Mouse (Mus musculus): ENCODE data around the gene Phf24. TPM values are rescaled to one million over a fixed set of nuclear protein-coding genes. Genes with fewer than 3 reads are reported as not detected.
"Not testable (repeated sequence)": the region's sequence is repeated elsewhere in the genome, so short reads cannot be mapped to it uniquely, and the experiment has no call there.

The Phf24 gene
- polyA plus RNA-seq, 1 experiment from 2014 or later: 3.1 TPM

DNA sequence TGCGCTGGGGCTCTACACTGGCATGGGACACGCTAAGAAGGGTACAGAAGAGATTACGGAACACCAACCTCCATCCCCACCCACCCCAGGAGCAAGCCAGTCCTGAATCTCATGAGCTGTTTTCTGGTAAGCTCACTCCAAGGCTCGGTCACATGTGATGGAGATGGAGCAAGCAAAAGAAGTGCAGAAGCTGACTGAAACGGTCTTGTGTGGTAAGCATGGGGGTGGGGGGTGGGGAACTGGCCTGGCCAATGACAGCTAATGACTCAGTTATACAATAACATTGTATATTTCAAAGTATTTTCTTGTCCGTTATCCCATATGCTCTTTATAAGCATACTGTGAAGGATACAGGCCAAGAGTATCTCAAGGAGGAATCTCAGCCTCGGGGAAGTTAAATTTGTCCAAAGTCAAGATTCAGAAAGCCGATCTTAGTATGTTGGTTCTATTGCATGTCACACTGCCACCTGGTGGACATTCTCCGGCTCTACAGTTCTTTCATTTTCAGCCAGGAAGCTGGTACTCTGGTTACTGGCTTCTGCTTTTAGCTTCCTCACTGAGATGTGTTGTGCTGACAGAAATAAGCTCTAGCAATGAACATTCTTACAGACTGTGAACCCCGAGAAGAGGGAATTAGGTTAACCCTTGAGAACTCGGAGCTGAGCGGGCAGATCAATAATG, 48.7 kb downstream of the Phf24 start:
- no peak for ATAC-seq (ENCODE audit: insufficient number of reproducible peaks, insufficient read depth, low FRiP score, low read depth)
- H3K4me1 ChIP-seq (ENCODE audit: control insufficient read depth, insufficient read depth, low read length): no peaks in the 10 kb centered on the region
- 17% methylated on average over 12 of the region's 12 CpGs for WGBS

DNA sequence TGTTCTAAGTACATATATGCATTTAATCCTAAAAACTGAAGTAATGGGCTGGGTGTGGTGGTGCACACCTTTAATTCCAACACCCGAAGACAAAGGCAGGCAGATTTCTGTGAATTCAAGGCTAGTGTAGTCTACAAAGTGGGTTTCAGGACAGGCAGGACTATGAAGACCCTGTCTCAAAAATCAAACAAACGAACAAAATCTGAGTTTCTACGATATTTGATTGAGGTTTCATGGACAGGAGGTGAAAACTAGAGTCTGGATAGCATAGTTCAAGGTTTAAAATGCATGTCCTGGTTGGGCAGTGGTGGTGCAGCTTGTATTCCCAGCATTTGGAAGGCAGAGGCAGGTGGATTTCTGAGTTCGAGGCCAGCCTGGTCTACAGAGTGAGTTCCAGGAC, 52.8 kb downstream of the Phf24 start, which contains the start of gene 1700022I11Rik:
Gene 1700022I11Rik, plus strand, starts transcription at position 301 of the 400 bp plus-strand sequence.
- no peaks in the 10 kb centered on the region for H3K27me3 ChIP-seq (ENCODE audit: control insufficient read depth, insufficient read depth, low read length)
- ATAC-seq (ENCODE audit: insufficient number of reproducible peaks, insufficient read depth, low FRiP score, low read depth): no peak

More for the DNA sequence above, 48.7 kb downstream of the Phf24 start:
- no peak overlapping the region for H3K27ac ChIP-seq (ENCODE audit: low read length)
- no peaks in the 10 kb centered on the region for H3K9me3 ChIP-seq (ENCODE audit: control insufficient read depth, low read depth, low read length)
- no peaks in the 10 kb centered on the region for H3K36me3 ChIP-seq (ENCODE audit: control insufficient read depth, insufficient read depth, low read length)
- no peak overlapping the region for H3K4me2 ChIP-seq (replicated peaks; ENCODE audit: low read depth, low read length)
- no peak overlapping the region for H3K9ac ChIP-seq (replicated peaks; ENCODE audit: low read depth, low read length)
- H3K27me3 ChIP-seq (ENCODE audit: control insufficient read depth, insufficient read depth, low read length): no peaks in the 10 kb centered on the region
- H3K4me3 ChIP-seq (ENCODE audit: low read depth, low read length): no peak overlapping the region

DNA sequence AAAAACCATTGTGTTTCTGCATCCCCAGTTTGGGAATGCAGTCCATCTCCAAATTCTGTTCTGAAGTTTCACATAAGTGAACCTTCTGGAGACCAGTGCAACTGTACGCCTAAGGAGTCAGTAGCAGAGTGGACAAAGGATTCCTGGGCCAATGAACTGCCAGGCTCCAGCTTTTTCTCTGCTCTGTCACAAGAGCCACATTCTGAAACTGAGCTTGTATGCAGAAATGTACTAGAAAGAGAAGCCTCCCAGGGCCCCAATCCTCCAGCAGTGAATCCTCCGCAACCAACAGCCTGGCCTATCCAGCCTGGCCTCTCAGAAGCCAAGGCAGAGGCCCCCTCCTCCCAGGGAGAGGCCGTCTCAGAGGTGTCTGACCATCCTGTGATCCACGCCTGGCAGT, 56.5 kb downstream of the Phf24 start:
- no peak overlapping the region for H3K27ac ChIP-seq (ENCODE audit: low read length)
- H3K27me3 ChIP-seq (ENCODE audit: control insufficient read depth, insufficient read depth, low read length): no peaks in the 10 kb centered on the region
- ATAC-seq (ENCODE audit: insufficient number of reproducible peaks, insufficient read depth, low FRiP score, low read depth): no peak
- 69% methylated on average over 4 of the region's 4 CpGs for WGBS
- H3K4me2 ChIP-seq (replicated peaks; ENCODE audit: low read depth, low read length): no peak overlapping the region
- H3K9me3 ChIP-seq (ENCODE audit: control insufficient read depth, low read depth, low read length): no peaks in the 10 kb centered on the region
- H3K4me3 ChIP-seq (ENCODE audit: low read depth, low read length): no peak overlapping the region
- H3K36me3 ChIP-seq (ENCODE audit: control insufficient read depth, insufficient read depth, low read length): no peaks in the 10 kb centered on the region; the same call in 1 of the 2 replicates
- no peaks in the 10 kb centered on the region for H3K4me1 ChIP-seq (ENCODE audit: control insufficient read depth, insufficient read depth, low read length)
- H3K9ac ChIP-seq (replicated peaks; ENCODE audit: low read depth, low read length): no peak overlapping the region

More for the DNA sequence above, 52.8 kb downstream of the Phf24 start, which contains the start of gene 1700022I11Rik:
- H3K36me3 ChIP-seq (ENCODE audit: control insufficient read depth, insufficient read depth, low read length): no peaks in the 10 kb centered on the region
- 90% methylated on average over 4 of the region's 4 CpGs for WGBS
- H3K9me3 ChIP-seq (ENCODE audit: control insufficient read depth, low read depth, low read length): no peaks in the 10 kb centered on the region
- H3K9ac ChIP-seq (replicated peaks; ENCODE audit: low read depth, low read length): no peak within 1 kb of the TSS
- H3K4me3 ChIP-seq (ENCODE audit: low read depth, low read length): no peak within 1 kb of the TSS
- H3K4me1 ChIP-seq (ENCODE audit: control insufficient read depth, insufficient read depth, low read length): no peaks in the 10 kb centered on the region
- no peak within 1 kb of the TSS for H3K4me2 ChIP-seq (replicated peaks; ENCODE audit: low read depth, low read length)
- no peak within 1 kb of the TSS for H3K27ac ChIP-seq (ENCODE audit: low read length)

DNA sequence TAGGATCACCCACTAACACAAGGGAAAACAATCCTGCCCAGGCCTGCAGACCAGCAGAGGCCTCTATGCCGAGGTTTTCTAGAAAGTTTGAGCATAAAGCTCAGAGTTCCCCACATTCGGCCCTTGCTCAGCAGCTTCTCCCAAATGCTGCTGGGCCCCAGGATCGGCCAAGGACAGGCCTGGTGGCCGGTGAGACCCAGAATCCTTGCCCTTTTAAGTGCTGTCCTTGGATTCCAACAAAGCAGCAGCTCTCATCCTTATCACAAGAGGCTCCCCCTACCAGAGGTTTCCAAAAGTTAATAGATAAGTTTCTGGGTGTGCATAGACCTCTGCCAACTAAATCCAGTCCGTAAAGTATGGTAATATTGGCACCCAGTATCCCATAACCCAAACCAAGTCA, 57.4 kb downstream of the Phf24 start:
- Histone ChIP-seq H3K27me3 (ENCODE audit: control insufficient read depth, insufficient read depth, low read length) (no peaks in the 10 kb centered on the region), H3K9me3 (ENCODE audit: control insufficient read depth, low read depth, low read length) (no peaks in the 10 kb centered on the region), H3K36me3 (ENCODE audit: control insufficient read depth, insufficient read depth, low read length) (peaks cover 6% of the 10 kb centered on the region), H3K4me3 (ENCODE audit: low read depth, low read length) (no peak overlapping the region), H3K4me2 (replicated peaks; ENCODE audit: low read depth, low read length) (no peak overlapping the region), H3K9ac (replicated peaks; ENCODE audit: low read depth, low read length) (no peak overlapping the region), H3K27ac (ENCODE audit: low read length) (no peak overlapping the region), H3K4me1 (ENCODE audit: control insufficient read depth, insufficient read depth, low read length) (no peaks in the 10 kb centered on the region)
- 80% methylated on average over 5 of the region's 5 CpGs for WGBS
- ATAC-seq (ENCODE audit: insufficient number of reproducible peaks, insufficient read depth, low FRiP score, low read depth): no peak

DNA sequence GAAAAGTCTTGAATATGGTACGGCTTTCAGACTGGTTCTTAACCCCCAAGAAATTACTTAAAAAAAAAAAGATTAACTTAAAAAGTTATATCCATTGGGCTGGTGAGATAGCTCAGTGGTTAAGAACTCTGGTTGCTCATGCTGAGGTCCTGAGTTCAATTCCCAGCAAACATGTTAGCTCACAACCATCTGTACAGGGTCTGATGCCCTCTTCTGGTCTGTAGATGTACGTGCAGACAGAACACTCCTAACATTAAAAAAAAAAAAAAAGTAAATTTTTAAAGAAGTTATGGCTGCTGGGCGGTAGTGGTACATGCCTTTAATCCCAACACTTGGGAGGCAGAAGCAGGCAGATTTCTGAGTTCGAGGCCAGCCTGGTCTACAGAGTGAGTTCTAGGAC, 61.6 kb downstream of the Phf24 start:
- H3K4me1 ChIP-seq (ENCODE audit: control insufficient read depth, insufficient read depth, low read length): no peaks in the 10 kb centered on the region
- no peak overlapping the region for H3K4me2 ChIP-seq (replicated peaks; ENCODE audit: low read depth, low read length)
- no peak for ATAC-seq (ENCODE audit: insufficient number of reproducible peaks, insufficient read depth, low FRiP score, low read depth)
- 91% methylated on average over 4 of the region's 4 CpGs for whole genome bisulfite sequencing
- no peaks in the 10 kb centered on the region for H3K27me3 ChIP-seq (ENCODE audit: control insufficient read depth, insufficient read depth, low read length)
- no peak overlapping the region for H3K4me3 ChIP-seq (ENCODE audit: low read depth, low read length)
- H3K9ac ChIP-seq (replicated peaks; ENCODE audit: low read depth, low read length): no peak overlapping the region
- H3K36me3 ChIP-seq (ENCODE audit: control insufficient read depth, insufficient read depth, low read length): peaks cover 33% of the 10 kb centered on the region
- H3K27ac ChIP-seq (ENCODE audit: low read length): no peak overlapping the region
- no peaks in the 10 kb centered on the region for H3K9me3 ChIP-seq (ENCODE audit: control insufficient read depth, low read depth, low read length)

DNA sequence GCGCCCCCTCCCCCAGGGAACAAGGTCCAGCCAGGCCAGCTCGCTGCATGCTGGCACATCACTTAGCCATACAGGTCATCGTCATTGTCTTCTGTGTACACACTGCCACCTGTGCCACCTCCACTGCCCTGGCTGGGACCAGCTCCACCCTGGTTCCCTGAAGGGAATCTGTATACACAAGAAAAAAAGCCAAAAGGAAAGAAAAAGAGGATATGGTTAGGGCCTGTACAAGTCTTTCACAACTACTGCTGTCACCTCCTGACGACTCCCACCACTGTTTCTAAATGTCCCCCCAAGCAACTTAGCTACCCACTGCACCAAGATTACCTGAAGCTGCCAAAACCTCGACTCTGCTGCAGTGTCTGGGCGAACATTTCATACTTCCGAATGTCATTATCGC, 64.0 kb downstream of the Phf24 start:
- not testable (repeated sequence) for H3K4me2 ChIP-seq (replicated peaks; ENCODE audit: low read depth, low read length); H3K27me3 ChIP-seq (ENCODE audit: control insufficient read depth, insufficient read depth, low read length); ATAC-seq (ENCODE audit: insufficient number of reproducible peaks, insufficient read depth, low FRiP score, low read depth); H3K4me1 ChIP-seq (ENCODE audit: control insufficient read depth, insufficient read depth, low read length); H3K9me3 ChIP-seq (ENCODE audit: control insufficient read depth, low read depth, low read length); H3K4me3 ChIP-seq (ENCODE audit: low read depth, low read length); H3K9ac ChIP-seq (replicated peaks; ENCODE audit: low read depth, low read length); H3K27ac ChIP-seq (ENCODE audit: low read length)
- WGBS: 93% methylated on average over 7 of the region's 8 CpGs
- H3K36me3 ChIP-seq (ENCODE audit: control insufficient read depth, insufficient read depth, low read length): peaks cover 54% of the 10 kb centered on the region

DNA sequence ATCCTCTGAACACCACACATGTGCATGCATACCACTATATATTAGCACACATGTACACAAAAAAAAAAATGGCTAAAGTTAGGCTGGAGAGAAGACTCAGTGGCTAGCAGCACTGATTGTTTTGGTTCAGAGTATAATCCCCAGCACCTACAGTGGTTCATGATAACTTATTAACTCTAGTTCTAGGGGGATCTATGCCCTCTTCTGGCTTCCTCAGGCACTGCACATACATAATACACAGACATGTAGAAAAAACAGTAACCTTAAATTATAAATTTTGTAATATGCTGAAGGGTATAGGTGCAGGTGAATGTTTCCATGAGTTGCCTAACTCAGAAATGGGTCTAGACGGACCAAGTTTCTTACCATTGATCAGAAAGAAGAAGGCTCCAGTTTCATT, 71.8 kb downstream of the Phf24 start:
- ATAC-seq (ENCODE audit: insufficient number of reproducible peaks, insufficient read depth, low FRiP score, low read depth): no peak
- no peak overlapping the region for H3K4me3 ChIP-seq (ENCODE audit: low read depth, low read length)
- no peaks in the 10 kb centered on the region for H3K9me3 ChIP-seq (ENCODE audit: control insufficient read depth, low read depth, low read length)
- no peaks in the 10 kb centered on the region for H3K4me1 ChIP-seq (ENCODE audit: control insufficient read depth, insufficient read depth, low read length)
- no peak overlapping the region for H3K9ac ChIP-seq (replicated peaks; ENCODE audit: low read depth, low read length)
- H3K27ac ChIP-seq (ENCODE audit: low read length): no peak overlapping the region
- H3K4me2 ChIP-seq (replicated peaks; ENCODE audit: low read depth, low read length): no peak overlapping the region
- H3K27me3 ChIP-seq (ENCODE audit: control insufficient read depth, insufficient read depth, low read length): no peaks in the 10 kb centered on the region
- H3K36me3 ChIP-seq (ENCODE audit: control insufficient read depth, insufficient read depth, low read length): peaks cover 93% of the 10 kb centered on the region
- WGBS: 85% methylated on average over 1 of the region's 1 CpGs

Data from stomach, embryonic 14.5 days (tissue).